Mouse (Mus musculus): ENCODE measurements around the gene Xirp1. TPM values are rescaled to one million over a fixed set of nuclear protein-coding genes. Genes with fewer than 3 reads are reported as not detected.
A peak's percentile ranks its signal among the peaks of the same experiment; 100 is the strongest.

Xirp1 gene
- total RNA-seq, 2 experiments from 2014 or later: not detected

- ATAC-seq (replicated peaks; ENCODE audit: poor library complexity, severe bottlenecking): peak; percentile 72
Measured at GRCm38 (mm10) chr9:119993092-119993844, 30.1 kb downstream of the Xirp1 start.

DNA sequence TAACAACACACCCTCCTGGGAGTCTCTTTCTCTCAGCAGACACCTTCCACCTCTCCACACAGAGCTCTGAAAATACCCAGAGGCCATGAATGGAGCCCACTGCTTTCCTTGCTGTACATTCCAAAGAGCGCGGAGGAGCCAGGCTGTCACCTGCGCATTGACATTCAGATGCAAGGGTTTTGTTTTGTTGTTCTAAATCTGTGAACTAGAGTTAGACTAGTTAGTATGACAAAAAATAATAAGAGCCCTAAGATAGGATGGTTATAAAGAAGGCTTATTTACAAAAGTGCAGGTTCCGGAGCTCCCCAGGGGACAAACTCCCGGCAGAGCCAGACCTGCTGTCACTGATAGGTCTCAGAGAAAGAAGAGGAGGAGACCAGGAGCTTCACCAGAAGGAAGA is 32.1 kb downstream of the Xirp1 start:
- no peak for ATAC-seq (replicated peaks; ENCODE audit: poor library complexity, severe bottlenecking)

- ATAC-seq (replicated peaks; ENCODE audit: poor library complexity, severe bottlenecking): no peak
Measured at GRCm38 (mm10) chr9:119988304-119988703, 35.1 kb downstream of the Xirp1 start.

- no peak for ATAC-seq (replicated peaks; ENCODE audit: poor library complexity, severe bottlenecking)
Measured at GRCm38 (mm10) chr9:119985881-119986574, 37.4 kb downstream of the Xirp1 start.

- ATAC-seq (replicated peaks; ENCODE audit: poor library complexity, severe bottlenecking): no peak
Measured at GRCm38 (mm10) chr9:119984536-119985011, 38.8 kb downstream of the Xirp1 start, which contains the start of gene Csrnp1. Gene Csrnp1 (minus strand): TSS chr9:119984658.

GRCm38 (mm10) chr9:119983585-119984535 is 39.5 kb downstream of the Xirp1 start:
- ATAC-seq (replicated peaks; ENCODE audit: poor library complexity, severe bottlenecking): peak; percentile 50

GRCm38 (mm10) chr9:119982956-119983551 is 40.3 kb downstream of the Xirp1 start:
- peak; percentile 20 for ATAC-seq (replicated peaks; ENCODE audit: poor library complexity, severe bottlenecking)

GRCm38 (mm10) chr9:119982241-119982811 is 41.1 kb downstream of the Xirp1 start:
- peak; percentile 19 for ATAC-seq (replicated peaks; ENCODE audit: poor library complexity, severe bottlenecking)

DNA sequence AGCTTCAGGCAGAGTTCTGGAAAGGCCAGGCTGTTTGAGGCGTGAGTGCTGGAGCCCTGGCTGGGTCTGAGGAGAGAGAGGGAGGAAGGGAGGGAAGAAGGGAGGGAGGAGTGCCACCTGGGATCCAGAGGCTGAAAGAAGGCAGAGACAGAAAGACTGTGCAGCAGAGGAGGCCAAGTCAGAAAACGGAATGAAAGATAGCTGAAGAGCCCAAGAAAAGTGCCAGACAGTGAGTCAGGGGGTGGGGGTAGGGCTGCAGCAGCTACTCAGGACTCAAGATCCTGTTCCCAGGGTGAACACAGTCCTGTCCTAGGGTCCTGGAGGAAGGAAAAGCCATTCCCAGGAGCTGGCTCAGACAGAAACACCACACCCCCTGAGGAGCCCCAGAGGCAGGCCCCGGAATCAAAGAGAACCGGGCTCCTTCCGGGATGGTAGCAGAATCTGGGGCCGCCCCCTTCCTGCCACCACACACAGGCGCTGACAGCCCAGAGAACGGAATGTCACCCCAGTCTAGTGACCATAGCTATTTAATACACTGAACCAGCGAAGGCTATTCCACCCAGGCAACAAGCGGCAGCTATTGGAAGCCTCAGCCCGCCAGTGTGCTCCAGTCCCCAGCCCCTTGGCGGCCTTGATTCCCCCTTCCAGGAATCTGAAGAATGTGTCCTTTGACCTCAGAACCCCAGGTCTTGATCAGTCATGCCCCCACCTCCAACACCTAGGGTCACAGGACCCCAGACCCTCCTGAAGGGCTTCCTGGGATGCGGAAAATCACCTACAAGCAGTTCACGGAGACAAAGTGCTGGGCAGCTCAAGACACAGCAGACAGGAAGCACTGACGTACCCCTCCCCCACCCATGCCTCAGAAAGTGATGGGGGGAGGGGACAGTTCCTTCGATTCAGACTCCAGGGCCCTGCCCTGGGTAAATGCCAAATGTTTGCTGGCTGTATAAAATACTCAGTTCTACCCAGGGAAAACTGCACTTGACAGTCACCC is 41.9 kb downstream of the Xirp1 start:
- peak; percentile 36 for ATAC-seq (replicated peaks; ENCODE audit: poor library complexity, severe bottlenecking)

- no peak for ATAC-seq (replicated peaks; ENCODE audit: poor library complexity, severe bottlenecking)
Measured at GRCm38 (mm10) chr9:119980770-119981182, 42.6 kb downstream of the Xirp1 start.

DNA sequence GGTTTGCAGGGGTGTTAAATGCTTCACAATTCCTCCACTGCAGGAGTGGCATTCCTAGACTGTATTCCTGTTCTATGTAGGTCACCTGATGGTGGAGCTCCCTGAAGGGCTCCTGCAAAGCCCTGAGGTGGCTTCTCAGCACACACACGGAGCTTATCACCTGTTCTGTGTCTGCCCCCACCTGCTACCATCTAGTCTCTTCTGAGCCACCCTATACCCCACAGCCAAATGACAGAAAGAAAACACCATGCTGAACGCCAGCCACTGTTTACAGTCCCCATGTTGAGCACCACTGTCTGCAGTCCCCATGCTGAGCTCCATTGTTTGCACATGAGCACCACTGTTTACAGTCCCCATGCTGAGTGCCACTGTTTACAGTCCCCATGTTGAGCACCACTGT is 43.6 kb downstream of the Xirp1 start:
- no peak for ATAC-seq (replicated peaks; ENCODE audit: poor library complexity, severe bottlenecking)

DNA sequence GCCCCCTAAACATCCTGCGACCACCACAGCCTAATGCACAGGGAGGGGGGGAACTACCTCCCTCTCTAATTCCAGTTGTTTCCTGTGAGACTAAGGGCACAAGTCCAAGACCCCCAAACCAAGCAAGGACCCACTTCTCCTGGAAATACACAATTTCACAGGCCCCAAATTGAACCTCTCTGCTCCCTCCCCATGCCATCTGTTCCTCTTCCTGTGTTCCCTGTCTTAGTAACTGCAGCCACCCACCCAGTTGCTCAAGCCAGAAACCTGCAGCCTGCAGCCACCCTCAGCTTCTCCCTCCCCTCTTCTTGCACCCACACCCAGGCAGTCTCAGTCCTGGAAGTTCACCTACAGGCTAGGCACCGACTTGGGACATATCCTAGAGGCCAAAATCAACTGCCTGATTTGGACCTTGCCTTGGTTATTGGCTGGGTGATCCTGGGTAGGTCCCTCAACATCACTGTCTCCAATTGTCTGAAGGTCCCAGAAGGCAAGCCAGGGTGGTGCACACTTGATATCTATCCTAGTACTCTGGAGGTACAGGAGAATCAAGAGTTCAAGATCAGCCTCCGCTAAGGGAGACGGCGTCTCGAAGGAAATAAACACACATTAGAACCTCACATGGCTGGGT is 44.5 kb downstream of the Xirp1 start:
- peak; percentile 25; the same call in 1 of the 2 replicates for ATAC-seq (replicated peaks; ENCODE audit: poor library complexity, severe bottlenecking)

DNA sequence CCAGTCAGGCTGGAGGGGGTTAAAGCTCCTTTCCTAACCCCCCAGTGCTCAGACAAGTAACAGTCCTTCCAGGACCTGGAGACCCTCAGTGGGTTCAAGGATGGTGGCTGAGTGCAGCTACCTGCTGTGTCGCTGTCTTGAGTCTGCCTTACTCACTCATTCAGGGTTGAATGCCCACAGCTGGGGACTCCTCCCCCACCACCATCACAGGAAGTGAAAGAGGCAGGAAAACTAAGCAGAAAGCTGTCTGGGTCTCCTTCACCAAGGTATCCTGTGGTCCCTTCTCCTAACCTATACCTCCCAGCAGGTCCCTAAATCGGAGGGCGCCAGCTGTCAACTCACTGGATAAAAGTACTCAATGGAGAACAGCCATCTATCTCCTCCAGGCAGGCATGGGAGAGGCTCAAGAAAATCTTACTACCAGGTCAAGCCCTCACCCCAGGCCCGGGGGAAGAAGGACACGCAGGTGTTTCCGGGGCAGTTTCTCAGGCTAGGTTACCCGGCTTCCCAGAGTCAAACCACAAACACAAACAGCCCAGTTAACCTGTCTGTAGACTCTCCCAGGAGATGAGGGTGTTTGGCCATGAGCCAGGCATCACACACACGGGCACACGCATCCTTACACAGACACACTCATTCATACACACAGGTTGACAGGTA is 45.1 kb downstream of the Xirp1 start:
- ATAC-seq (replicated peaks; ENCODE audit: poor library complexity, severe bottlenecking): no peak; the same call in 1 of the 2 replicates

- no peak for ATAC-seq (replicated peaks; ENCODE audit: poor library complexity, severe bottlenecking)
Measured at GRCm38 (mm10) chr9:119977557-119978060, 45.8 kb downstream of the Xirp1 start.

GRCm38 (mm10) chr9:119976704-119977556 is 46.5 kb downstream of the Xirp1 start:
- peak; percentile 30 for ATAC-seq (replicated peaks; ENCODE audit: poor library complexity, severe bottlenecking)

DNA sequence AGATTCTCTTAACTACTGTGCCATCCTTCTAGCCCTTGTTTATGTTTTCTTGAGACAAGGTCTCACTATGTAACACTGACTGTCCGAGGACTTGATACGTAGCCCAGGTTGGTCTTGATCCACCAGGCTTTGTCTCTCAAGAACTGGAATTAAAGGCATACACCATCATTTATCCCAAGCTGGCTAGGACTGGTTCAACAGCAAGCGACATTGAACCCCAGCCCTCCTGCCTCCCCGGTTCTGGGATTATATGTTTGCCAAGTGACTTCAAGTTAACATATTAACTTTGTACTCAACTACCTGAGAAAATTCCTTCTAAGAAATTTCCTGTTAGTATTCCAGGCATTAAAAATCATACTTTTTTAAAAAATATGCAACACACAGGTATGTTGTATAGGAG is 48.1 kb downstream of the Xirp1 start:
- no peak for ATAC-seq (replicated peaks; ENCODE audit: poor library complexity, severe bottlenecking)
